Mouse (Mus musculus) midbrain, postnatal 0 days (tissue): Measurements from ENCODE around the gene Inpp4b. TPM values are rescaled to one million over a fixed set of nuclear protein-coding genes. Genes with fewer than 3 reads are reported as not detected.

Experiments used
- ATAC-seq: fragments of 200-750 bp; cut with Nextera tagmentation; 2 replicates; pipeline ENCODE4 v1.8.0; 2017; ENCODE audit warnings: moderate number of reproducible peaks, mild to moderate bottlenecking, moderate TSS enrichment, moderate library complexity; ENCODE audit not compliant: low FRiP score
- DNase-seq: peaks from one replicate; pipeline ENCODE4 v3.0.0-alpha.2; 2015; ENCODE audit warnings: low spot score
- H3K27ac ChIP-seq: fragments of 300-500 bp; sonication (generic); 2 replicates; pipeline ENCODE4 v1.5.1; 2014; ENCODE audit warnings: low read depth, mild to moderate bottlenecking, low read length, mixed read lengths
- H3K27me3 ChIP-seq: fragments of 300-500 bp; sonication (generic); 2 replicates; pipeline ENCODE4 v1.6.1; 2014; ENCODE audit warnings: low read length, control low read depth, mixed read lengths; ENCODE audit not compliant: insufficient read depth
- H3K36me3 ChIP-seq: fragments of 300-500 bp; sonication (generic); 2 replicates; pipeline ENCODE4 v1.6.1; 2014; ENCODE audit warnings: low read length, control low read depth, mixed read lengths; ENCODE audit not compliant: insufficient read depth
- H3K4me1 ChIP-seq: fragments of 300-500 bp; sonication (generic); 2 replicates; pipeline ENCODE4 v1.6.1; 2014; ENCODE audit warnings: mild to moderate bottlenecking, control low read depth, antibody characterized with exemption, low read length, mixed read lengths; ENCODE audit not compliant: insufficient read depth
- H3K4me2 ChIP-seq: fragments of 300-500 bp; sonication (generic); 2 replicates; pipeline ENCODE4 v1.6.1; 2014; ENCODE audit warnings: low read depth, mild to moderate bottlenecking, low read length, mixed read lengths; ENCODE audit not compliant: poor library complexity, severe bottlenecking
- H3K4me3 ChIP-seq: fragments of 300-500 bp; sonication (generic); 2 replicates; pipeline ENCODE4 v1.5.1; 2014; ENCODE audit warnings: low read depth, mild to moderate bottlenecking, low read length, moderate library complexity
- H3K9ac ChIP-seq: fragments of 300-500 bp; sonication (generic); replicated peaks from 2 replicates; pipeline ENCODE4 v1.6.1; 2014; ENCODE audit warnings: mild to moderate bottlenecking, low read length, moderate library complexity, mixed read lengths; ENCODE audit not compliant: poor library complexity, severe bottlenecking
- H3K9me3 ChIP-seq: fragments of 300-500 bp; sonication (generic); 2 replicates; pipeline ENCODE4 v1.6.1; 2016; ENCODE audit warnings: low read length, control low read depth
- CTCF ChIP-seq: IDR thresholded peaks from 2 replicates; pipeline ENCODE4 v1.5.1; 2016; ENCODE audit warnings: antibody characterized with exemption, mild to moderate bottlenecking
- WGBS: fragments of 180-500 bp; shearing (Covaris S2); extraction: QIAGEN DNeasy Blood & Tissue Kit; methylation state at CpG from one replicate; pipeline ENCODE4 v1.1.7; 2014; 5-methylcytosine and 5-hydroxymethylcytosine counted together
- polyA plus RNA-seq: library from polyadenylated mRNA; unstranded; fragments of >200 nt; fragmentation: Nextera tagmentation; extraction: Ambion mirVana; gene quantifications from 2 replicates; pipeline ENCODE4 v1.2.1, GENCODE M21; 2015
- total RNA-seq: library from RNA; depleted of rRNA; stranded (reverse); fragments of >200 nt; gene quantifications from 2 replicates; pipeline ENCODE4 v1.2.3, GENCODE M21; 2014

The Inpp4b gene
- total and polyA plus RNA-seq, 2 experiments from 2014 or later, result 11.2 to 14.6 TPM

- Histone ChIP-seq H3K27ac (no peak overlapping the region), H3K9me3 (no peaks in the 10 kb centered on the region), H3K9ac (no peak overlapping the region), H3K27me3 (no peaks in the 10 kb centered on the region), H3K4me3 (no peak overlapping the region), H3K4me2 (no peak overlapping the region), H3K36me3 (no peaks in the 10 kb centered on the region), H3K4me1 (no peaks in the 10 kb centered on the region)
- ATAC-seq (no peak), DNase-seq (no peak)
- TF ChIP-seq CTCF, result no peak
- WGBS, result 95% methylated on average over 4 of the region's 4 CpGs
Observed at GRCm38 (mm10) chr8:81858393-81858792, 516.0 kb downstream of the Inpp4b start.

GRCm38 (mm10) chr8:81859805-81860204 is 517.4 kb downstream of the Inpp4b start:
- no peak overlapping the region for H3K27ac ChIP-seq
- no peak overlapping the region for H3K4me2 ChIP-seq
- WGBS, result 47% methylated on average over 1 of the region's 1 CpGs
- ATAC-seq, result no peak
- no peaks in the 10 kb centered on the region for H3K27me3 ChIP-seq
- H3K36me3 ChIP-seq, result no peaks in the 10 kb centered on the region
- no peaks in the 10 kb centered on the region for H3K9me3 ChIP-seq
- DNase-seq, result no peak
- no peak overlapping the region for H3K4me3 ChIP-seq
- TF ChIP-seq CTCF, result no peak
- no peak overlapping the region for H3K9ac ChIP-seq
- no peaks in the 10 kb centered on the region for H3K4me1 ChIP-seq

DNA sequence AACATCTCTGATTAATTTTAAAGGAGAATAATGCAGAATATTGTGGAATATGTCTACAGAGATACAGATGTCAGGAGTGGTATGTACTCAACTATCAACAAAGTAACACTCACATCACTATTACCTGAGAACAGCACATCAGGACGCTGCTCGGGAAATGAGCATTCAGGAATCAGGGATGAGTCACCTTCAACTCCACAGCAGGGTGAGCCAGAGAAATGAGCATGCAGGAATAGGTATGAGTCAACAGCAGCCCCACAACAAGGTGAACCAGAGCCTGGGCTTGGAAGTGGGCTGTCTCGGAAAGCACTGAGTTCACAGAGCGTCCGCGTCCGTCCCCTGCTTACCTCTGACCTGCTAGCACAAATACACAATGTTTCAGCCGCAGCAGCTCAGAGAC is 519.0 kb downstream of the Inpp4b start:
- Histone ChIP-seq H3K9ac (no peak overlapping the region), H3K9me3 (no peaks in the 10 kb centered on the region), H3K36me3 (no peaks in the 10 kb centered on the region), H3K27me3 (no peaks in the 10 kb centered on the region), H3K4me3 (no peak overlapping the region), H3K27ac (no peak overlapping the region), H3K4me2 (no peak overlapping the region), H3K4me1 (no peaks in the 10 kb centered on the region)
- ATAC-seq (no peak), DNase-seq (no peak)
- TF ChIP-seq CTCF, result no peak
- WGBS, result 96% methylated on average over 8 of the region's 8 CpGs

- H3K27me3 ChIP-seq, result no peaks in the 10 kb centered on the region
- no peak overlapping the region for H3K4me3 ChIP-seq
- no peak overlapping the region for H3K4me2 ChIP-seq
- DNase-seq (no peak), ATAC-seq (no peak)
- no peak overlapping the region for H3K27ac ChIP-seq
- H3K36me3 ChIP-seq, result no peaks in the 10 kb centered on the region
- TF ChIP-seq CTCF, result no peak
- no peaks in the 10 kb centered on the region for H3K4me1 ChIP-seq
- no peak overlapping the region for H3K9ac ChIP-seq
- H3K9me3 ChIP-seq, result no peaks in the 10 kb centered on the region
Observed at GRCm38 (mm10) chr8:81862738-81863137, 520.4 kb downstream of the Inpp4b start.

- no peak overlapping the region for H3K27ac ChIP-seq
- TF ChIP-seq CTCF, result no peak
Observed at GRCm38 (mm10) chr8:81864318-81864717, 522.0 kb downstream of the Inpp4b start.

DNA sequence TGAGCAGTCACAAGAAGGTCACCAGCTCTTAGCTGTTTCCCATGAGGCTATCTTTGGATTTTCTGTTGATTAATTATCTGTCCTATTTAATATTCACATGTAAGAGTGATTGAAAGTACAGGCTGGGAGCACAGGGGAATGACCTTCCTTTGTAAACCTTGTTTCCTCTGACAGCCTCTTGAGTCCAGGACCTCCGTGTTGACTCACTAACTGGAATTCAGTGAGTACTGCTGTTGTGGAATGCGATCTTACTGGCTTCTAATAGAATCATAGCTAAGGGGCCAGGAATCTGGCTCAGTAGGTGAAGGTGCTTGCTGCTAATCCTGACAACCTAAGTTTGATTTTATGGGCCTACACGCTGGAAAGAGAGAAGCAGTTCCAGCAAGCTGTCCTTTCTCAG is 523.3 kb downstream of the Inpp4b start:
- no peak for TF ChIP-seq CTCF
- ATAC-seq, result no peak
- H3K4me3 ChIP-seq, result no peak overlapping the region
- no peak overlapping the region for H3K4me2 ChIP-seq
- H3K9ac ChIP-seq, result no peak overlapping the region
- WGBS, result 78% methylated on average over 3 of the region's 3 CpGs
- no peaks in the 10 kb centered on the region for H3K9me3 ChIP-seq
- no peaks in the 10 kb centered on the region for H3K27me3 ChIP-seq
- no peak for DNase-seq
- H3K4me1 ChIP-seq, result no peaks in the 10 kb centered on the region
- H3K27ac ChIP-seq, result no peak overlapping the region
- no peaks in the 10 kb centered on the region for H3K36me3 ChIP-seq

More at GRCm38 (mm10) chr8:81864318-81864717, 522.0 kb downstream of the Inpp4b start:
- no peaks in the 10 kb centered on the region for H3K4me1 ChIP-seq
- no peak for ATAC-seq
- H3K27me3 ChIP-seq, result no peaks in the 10 kb centered on the region
- 81% methylated on average over 2 of the region's 2 CpGs for WGBS
- no peak overlapping the region for H3K4me2 ChIP-seq
- no peak overlapping the region for H3K4me3 ChIP-seq
- H3K9me3 ChIP-seq, result no peaks in the 10 kb centered on the region
- no peak for DNase-seq
- no peaks in the 10 kb centered on the region for H3K36me3 ChIP-seq
- H3K9ac ChIP-seq, result no peak overlapping the region
